Mouse (Mus musculus) MN1 (cell line): ENCODE measurements around the gene St8sia1.

Experiments
- DNase-seq: peaks from one replicate; pipeline ENCODE4 v3.0.0-alpha.2; 2016; ENCODE audit warnings: low spot score

St8sia1 gene

DNA sequence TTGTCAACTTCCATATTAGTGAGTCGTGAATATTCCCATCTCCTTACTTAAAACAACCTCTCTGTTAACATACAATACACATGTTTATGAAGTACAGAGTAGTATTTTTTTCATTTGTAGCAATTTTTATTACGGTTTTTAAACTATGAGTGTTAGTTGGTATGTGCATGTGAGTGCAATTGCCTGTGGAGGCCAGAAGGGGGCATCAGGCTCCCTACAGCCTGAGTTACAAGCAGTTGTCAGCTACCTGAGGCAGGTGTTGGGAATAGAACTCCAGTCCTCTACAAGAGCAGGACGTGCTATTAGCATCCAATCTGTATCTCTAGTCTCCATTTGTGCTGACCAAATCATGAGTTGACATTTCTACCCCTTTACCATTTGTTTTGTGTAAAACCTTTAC lies 19.8 kb downstream of the St8sia1 start:
- DNase-seq: no peak

DNA sequence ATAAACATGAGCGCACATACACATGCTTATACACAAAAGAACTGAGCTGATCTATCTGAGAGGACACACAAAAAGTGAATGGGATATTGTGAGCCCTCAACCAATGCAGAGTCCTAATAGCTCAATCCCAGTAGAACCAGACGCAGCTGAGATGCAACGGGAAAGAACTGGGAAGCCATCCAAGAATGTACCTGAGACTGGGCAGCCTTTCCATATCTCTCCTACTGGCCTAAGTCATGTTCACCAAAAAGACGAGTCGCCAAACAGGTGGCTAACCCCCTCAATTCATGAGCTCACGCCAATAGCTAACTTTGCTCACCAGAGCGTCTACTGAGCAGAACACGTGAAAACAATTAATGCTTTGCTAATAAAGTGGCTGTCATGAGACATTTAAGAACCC lies 20.8 kb downstream of the St8sia1 start:
- no peak for DNase-seq

DNA sequence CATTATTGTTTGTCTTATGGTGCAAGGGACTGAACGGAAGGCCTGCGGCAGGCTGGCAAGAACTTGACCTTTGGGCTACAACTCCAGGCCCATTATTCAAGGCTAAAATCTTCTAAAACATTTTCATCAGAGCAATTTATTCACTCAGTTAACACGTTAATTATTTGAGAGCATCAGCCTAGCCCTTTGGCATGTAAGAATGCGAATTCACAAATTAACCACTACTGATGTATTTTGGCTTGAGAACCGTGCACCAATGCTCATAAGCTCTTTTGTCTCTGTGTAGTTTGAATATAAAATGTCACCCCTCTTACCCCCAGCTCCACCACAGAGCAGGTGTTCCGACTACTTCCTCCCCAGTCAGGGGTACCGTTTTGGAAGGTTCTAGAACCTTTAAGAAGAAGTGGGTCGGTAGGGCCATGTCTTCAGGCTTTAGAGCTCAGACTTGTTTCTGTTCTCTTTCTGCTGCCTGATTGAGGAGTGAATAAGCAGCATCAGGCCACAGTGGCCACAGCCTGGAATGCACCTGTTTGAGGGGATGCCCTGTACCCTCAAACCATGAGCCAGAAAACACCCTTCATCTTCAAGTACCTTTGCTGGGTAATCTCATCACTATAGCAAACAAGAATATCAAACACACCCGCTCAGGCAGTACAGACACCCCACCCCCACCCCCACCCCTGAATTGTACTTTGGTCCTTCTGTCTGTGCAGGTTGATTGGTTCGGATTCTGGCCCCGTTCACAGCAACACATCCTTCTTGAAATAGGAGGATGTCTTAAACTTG lies 22.5 kb downstream of the St8sia1 start:
- DNase-seq: no peak

DNA sequence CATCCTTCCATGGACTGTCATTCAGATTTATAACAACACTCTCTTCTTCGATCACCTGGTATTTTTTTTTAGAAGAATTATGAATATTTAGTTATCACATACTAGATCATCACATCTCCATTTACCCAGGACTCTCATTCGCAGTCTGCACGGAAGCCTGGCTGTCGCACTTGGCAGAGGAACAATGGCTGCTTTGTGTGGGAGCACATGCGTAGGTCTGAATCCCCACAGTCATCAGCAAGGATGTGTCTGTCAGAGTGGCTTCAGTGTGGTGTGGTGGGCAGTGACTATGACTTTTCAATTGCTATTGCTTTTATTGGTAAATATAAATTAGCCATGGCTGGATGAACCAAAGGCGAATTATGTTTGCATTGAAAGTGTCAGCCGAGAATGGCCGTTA lies 23.2 kb downstream of the St8sia1 start:
- no peak for DNase-seq

DNA sequence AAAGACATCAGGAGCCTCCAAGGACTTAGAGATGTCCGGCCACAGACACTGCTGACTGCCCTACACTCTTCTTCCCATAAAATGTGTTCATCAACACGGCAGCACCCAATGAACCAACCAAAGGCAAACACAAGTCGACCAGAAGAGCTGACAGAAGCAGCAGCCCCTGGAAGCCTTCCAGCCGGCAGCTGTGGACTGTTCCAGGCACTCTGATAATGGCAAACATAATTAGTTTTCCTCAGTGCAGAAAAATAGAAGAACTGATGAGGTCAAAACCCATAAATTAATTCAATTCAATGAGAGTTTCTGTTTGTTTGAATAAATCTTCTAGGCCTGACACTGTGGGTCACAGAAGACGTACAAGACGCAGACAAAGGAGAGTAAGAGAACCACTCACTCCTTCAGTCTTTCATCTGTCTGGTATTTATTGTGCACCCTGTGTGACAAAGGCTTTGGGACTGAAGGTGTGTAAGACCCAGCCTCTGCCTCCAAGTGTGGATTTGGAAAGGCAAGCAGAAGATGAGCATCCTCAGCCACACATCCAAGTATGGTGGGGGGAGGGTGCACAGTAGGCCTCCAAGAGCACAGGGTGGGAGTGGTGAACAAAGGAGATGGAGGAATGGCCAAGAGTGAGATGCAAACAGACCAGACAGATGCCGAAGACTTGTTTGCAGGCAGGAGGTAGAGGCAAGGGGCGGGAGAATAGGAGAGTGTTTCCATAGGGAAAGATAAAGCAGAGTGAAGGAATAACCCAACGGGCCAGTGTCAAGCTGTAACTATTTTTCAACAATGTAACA lies 25.5 kb downstream of the St8sia1 start:
- peak; percentile 30 for DNase-seq

DNA sequence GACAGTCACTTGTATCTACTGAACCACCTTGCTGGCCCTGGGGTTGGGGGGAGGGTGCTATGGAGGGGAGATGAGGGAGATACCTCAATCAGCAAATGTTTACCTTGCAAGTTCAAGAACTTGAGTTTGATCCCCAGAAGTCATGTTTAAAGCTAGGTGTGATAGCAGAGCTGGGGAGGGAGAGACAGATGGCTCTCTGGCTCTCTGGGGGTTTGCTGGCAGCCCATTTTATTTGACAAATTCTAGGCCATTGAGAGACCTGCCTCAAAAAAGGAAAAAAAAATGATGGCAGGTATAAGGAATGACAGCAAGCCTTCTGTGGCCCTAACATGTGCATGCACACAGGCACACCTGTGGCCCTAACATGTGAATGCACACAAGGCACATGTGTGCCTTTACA lies 26.2 kb downstream of the St8sia1 start:
- DNase-seq: no peak

DNA sequence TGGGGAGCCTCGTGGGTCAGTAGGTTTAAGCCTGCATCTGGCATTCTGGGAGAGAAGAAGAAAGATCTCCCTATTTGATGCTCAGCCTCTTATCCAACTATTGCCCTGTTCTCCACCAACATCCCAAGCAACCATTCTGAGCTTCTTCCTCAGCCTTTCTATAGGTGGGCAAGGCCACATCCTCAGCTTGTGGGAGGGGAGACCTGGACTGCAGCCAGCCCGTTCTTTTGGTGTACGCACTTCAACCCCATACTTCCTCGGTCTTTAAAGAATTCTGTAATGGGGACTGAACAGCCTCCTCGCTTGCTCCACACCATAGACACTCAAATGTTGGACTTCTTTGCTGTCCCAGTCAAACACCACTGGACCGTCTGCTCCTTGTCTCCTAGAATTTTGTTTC lies 31.7 kb downstream of the St8sia1 start:
- DNase-seq: no peak

DNA sequence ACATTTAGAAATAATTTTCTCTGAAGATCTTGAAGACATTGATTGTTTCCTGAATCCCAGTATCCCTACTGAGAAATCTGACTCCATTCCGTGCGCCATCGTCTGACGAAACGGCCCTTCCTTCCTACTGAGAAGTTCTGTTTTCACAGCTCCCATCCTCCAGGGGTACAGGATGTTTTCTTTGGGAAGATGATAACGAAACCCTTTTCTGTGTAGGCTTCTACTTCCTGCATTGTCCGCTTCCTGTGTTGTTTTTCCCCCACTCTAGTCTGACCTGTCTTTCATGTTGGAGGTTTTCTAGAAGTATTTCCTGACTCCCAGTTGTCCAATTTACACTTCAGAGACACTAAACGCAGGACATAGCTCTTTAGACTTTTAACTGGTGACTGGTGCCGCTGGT lies 32.1 kb downstream of the St8sia1 start:
- no peak for DNase-seq

DNA sequence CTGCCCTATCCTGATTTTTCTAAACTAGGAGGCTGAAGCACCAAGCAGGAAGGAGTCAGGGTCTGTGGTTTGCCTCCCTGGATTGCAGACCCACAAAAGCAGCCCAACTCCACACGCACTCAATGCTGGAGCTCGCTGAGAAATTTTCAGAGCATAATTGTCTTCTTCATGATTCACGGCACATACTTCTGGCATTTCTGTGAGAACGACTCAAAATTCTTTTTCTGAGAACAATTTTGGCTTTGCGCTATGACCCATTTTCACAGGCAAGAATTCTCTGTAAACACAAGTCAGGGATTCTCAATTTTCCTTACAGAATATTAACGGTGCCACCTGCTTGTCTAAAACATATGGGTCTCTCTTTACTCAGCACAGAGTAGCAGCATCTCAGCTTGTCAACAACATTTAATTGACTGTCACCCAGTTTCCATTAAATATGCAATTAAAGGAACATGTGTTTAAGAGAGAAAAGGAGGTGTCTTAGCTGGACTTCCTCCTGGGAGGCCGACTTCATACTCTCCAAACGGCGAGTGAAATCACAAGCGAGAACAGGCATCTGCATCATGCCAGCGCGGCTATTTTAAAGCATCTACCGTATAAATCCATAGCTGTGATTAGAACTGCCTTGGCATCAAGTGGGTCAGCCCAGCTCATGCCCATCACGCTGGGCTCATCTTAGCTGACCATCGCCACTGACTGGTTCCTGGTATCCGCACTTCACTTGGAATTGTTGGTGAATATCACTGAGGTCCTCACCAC lies 35.5 kb downstream of the St8sia1 start:
- DNase-seq: no peak

DNA sequence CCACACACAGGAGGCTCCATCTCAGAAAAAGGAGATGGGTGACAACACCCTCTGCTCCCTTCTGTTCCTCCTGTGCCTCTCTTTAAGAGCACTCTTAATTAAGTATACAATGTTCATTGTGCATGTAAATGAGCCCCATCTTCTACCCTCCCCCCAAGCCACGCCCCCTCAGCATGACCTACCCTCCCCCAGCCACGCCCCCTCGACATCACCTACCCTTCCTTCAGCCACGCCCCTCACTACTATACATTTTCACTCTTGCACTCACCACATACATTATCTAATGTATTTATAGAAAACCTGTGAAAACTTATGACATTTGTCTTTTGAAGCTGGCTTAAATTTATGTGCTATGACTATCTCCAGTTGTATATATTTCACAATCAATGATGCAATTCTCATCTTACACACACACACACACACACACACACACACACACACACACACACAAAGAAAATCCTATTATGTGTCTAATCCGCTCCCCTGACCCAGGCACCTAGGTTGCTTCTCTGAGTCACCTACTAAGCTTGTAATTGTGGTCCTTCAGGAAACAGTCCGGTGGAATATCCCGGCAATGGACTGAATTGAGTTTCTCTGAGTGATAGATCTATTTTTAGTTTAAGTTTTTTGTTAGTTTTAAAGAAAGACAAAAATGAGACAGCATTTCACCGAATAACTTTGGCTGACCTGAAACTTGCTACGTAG lies 37.2 kb downstream of the St8sia1 start:
- DNase-seq: no peak

DNA sequence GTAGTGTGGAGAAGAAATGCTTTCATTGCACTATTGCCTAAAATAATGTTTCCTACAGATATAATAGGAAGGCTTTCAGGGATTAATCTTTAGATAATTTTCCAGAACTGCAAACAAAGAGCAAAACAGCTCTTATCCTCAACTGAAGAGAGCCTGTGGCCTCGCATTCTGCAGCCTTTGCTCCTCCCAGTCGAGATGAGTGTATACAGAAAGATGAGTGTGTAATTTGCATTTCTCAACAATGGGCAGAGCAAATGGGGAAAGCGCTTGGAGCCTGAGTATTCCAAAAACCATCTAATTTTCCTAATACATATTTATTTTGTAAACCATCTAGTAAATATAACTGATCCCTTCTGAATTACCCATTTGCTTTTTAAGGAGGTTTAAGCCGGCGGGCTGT lies 38.3 kb downstream of the St8sia1 start:
- DNase-seq: no peak

DNA sequence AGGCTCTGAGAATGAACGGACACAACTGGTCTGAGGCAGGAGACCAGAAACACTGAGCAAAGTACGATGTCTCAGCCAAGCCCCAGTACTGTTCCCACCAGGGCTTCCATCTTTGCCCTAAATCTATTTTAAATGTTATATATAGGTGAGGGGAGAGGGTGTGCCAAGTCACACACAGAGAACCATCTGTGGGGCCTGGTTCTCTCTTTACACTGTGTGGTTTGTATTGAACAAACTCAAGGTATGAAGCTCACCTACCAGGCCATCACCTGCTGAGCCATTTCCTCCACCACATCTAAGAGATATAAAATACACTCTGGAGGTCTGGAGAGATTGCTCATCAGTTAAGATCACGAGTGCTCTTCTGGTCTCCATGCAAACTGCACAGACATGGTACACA lies 38.9 kb downstream of the St8sia1 start:
- no peak for DNase-seq

DNA sequence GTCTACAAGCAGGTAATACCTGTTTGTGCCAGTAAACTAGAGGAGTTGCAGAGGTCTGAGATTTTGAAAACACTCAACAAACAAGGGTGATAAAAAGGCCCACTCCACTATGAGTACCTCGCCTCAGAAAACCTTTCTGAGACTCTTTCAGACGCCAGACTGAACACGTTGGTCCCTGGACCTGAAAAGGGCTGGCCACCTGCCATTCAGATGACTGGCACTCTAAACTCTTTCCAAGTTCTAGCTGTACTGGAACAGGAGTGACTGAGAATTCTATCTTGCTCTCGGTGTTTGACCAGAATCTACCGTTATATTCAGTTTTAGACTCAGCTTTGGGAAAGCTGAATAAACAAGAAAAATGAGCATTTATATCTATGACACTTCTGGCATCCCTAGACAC lies 43.4 kb downstream of the St8sia1 start:
- no peak for DNase-seq

DNA sequence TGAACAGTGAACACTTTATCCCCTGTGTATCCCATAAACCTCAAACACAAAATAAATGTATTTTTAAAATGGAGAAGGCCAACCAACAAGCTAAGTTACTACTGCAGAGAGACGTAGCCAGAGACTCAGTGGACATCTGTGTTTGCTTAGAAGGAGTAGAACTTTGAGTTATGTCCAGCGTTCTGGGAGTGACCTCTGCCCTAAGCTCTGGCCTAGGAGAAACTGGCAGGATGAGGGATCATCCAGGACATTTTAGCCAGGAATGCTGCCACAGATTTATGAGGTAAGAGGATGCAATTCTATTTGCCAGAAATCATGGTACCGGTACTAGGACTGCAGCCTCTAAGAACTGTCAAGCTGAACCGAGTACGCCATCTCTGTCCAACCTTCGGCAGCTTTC lies 45.6 kb downstream of the St8sia1 start:
- no peak for DNase-seq

DNA sequence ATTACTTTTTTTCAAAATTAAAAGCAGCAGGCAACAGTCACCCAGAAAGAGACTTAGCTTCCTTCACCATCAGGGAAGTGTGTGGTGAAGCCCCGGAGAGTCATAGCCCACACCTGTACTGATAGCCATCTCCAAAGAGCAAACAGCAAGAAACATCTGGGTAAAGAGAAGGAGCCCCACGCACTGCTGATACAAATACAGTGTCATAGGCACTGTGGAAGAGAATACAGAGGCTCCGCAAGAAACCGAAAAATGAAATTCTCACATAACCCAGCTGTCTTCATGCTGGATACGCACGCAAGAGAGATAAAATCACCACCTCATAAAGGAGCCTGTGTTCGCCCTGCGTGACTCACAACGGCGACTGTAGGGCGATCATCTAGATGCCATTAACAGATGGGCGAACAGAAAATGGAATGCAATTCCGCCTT lies 46.8 kb downstream of the St8sia1 start:
- peak; percentile 32 for DNase-seq

DNA sequence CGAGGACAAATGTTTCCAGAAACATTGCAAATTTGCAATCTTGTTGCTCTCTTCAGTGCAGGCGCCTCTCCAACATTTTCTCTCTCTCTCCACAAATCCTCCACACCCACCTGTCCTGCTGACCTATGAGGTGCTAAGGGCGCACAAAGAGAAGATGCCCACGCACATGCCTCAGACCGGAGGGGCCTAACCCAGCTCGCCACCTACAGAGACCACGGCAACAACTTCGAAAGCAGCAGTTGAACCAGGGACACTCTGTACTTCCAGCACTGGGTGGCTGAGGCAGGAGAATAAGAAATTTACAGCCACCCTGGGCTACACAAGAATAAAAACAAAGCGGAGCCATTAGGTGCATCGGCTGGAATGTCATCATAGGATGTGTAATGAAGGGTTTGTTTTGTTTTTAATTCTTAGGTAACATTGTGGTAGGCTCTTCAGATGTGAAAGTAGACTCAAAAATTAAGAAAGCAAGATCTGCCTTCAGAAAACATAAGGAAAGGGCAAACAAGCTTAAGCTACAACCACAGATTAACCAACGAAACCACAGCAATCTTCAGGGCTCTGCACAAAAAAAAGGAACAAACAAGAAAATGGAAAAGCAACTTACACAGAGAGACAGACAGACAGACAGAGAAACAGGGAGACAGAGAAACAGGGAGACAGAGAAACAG lies 47.8 kb downstream of the St8sia1 start:
- no peak for DNase-seq

DNA sequence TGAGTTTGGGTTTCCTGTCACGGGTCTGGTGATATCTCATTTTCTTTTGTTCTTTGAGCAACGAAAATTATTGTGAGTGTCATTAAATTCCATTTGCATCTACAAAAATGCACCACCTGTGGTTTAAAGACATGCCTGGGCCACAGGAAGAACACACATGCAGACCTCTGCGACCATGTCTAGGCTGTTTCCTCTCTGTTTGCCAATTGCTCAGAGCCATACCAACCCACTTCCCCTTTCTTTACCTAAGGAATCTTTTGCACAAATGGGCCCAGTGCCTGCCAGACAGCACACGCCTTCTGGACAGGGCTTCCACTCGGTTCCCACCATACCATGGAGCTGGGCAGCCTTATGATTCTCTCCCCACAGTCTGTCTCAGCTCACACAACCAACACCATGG lies 48.8 kb downstream of the St8sia1 start:
- DNase-seq: no peak

DNA sequence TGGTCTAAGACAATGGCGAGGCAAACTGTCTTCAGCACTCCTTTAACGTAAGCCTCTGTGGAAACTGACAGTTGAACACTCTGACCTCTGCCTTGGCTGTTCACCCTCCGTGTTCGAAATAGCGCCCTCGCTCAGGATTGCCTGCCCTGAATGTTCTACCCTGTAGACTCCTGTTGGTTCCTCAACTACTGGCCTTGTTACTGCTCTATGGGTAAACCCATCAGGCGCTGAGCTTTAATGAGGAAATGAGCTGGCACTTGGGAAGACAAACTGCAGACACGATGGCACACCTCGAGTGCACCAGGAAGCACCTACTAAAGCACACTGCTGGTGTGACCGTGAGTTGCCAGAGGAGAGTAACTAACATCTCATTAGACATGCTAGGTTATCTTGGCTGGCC lies 49.6 kb downstream of the St8sia1 start:
- DNase-seq: no peak

DNA sequence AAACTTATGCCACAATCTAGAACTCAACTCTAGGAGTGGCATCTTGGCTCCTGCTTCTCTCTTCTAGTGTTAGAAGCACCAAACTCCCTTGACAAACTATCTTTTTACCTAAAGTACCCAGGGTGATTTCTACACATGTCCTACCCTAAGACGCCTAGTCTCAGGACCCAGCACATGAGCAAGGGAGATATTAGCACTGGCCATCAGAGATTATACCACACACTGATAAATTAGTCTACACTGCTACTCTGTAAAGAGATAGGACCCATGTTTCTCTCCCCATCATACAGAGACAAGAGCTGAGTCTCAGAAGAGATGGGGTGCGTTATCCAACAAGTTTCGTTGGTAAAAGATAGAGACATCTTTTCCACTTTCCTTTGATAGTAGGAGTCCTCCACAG lies 53.0 kb downstream of the St8sia1 start:
- no peak for DNase-seq

DNA sequence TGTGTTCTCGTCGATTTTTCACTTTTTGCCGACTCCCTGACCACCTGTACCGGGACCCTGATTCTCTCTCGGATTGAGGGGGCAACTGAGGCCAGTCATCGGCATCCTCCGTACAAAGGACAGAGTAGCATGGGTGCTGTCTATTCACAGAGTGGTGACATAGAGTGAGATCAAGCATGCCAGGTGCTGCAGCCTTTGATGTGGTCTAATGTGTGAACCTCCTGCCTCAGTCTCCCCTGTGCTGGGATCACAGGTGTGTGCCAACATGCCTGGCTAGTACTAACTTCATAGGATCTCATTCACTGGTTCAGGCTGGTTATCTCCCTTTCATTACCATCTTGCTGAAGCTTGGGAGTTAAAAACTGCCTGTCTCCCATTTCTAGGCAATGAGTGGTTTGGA lies 53.5 kb downstream of the St8sia1 start:
- no peak for DNase-seq

DNA sequence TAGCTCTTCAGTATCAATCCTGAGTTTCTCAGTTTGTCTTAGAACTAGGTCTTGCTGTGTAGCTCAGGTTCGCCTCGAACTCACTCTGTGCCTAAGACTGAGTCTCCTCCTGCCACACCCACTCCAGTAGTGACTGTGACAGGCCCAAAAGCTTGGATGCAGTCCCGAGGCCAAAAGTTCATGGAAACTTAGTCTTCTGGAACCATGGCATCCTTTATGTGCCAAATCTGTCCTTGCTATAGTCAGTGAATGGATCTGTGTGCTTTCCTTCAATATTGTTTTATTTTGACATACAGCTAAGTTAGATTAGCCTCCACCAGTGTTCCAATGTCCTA lies 54.5 kb downstream of the St8sia1 start:
- DNase-seq: no peak
